ENCODE assay signal across 14 mouse cellular contexts in genomic region chr5:30152007-30152406, GRCm38 (mm10). TPM values are rescaled to one million over a fixed set of nuclear protein-coding genes. Genes with fewer than 3 reads are reported as not detected.
DNase-seq lines count a peak whose midpoint lies in the region; ATAC-seq lines count a peak whose summit lies in the region.
"Had no signal": no experiment of that assay in that cellular context is flagged by ENCODE, and none has a peak within 500 bp of the region (broad histone marks: within the 10 kb centered on the region; RNA-seq: fewer than 3 reads in every experiment).

No protein-coding gene starts in this region.

- no peak for ATAC-seq in heart, embryonic 13.5 days (ENCODE audit: extremely low read depth, insufficient number of reproducible peaks, low FRiP score, low TSS enrichment)

- peak overlapping the region; percentile 30; the same call in 1 of the 2 replicates for H3K4me2 ChIP-seq in heart, embryonic 13.5 days
- H3K4me2 ChIP-seq: embryonic facial prominence, embryonic 13.5 days had no signal

- H3K27me3 ChIP-seq in heart, embryonic 13.5 days (replicated peaks), result no peaks in the 10 kb centered on the region
- H3K27me3 ChIP-seq: CH12.LX; embryonic facial prominence, embryonic 13.5 days had no signal

- no peak overlapping the region for H3K9ac ChIP-seq in heart, embryonic 13.5 days
- H3K9ac ChIP-seq: embryonic facial prominence, embryonic 13.5 days had no signal

- DNase-seq in heart, postnatal 36 days, result no peak
- peak; percentile 63 for DNase-seq in NIH3T3 (ENCODE audit: low read depth)
- peak; percentile 82 for DNase-seq in fat pad, adult 2 months (ENCODE audit: extremely low read depth, low read depth, low spot score)
- DNase-seq in kidney, postnatal 10 days, result peak; percentile 47
- DNase-seq in layer of hippocampus, adult 11-12 months (ENCODE audit: low spot score), result no peak
- no peak for DNase-seq in frontal cortex, postnatal 14 days (ENCODE audit: low spot score in 2 of 2)
- no peak for DNase-seq in left cerebral cortex, postnatal 14 days (ENCODE audit: low spot score in 2 of 2)
- DNase-seq: cerebellum, postnatal 25 days had no signal

- H3K36me3 ChIP-seq in heart, embryonic 13.5 days, result peaks cover 22% of the 10 kb centered on the region

- H3K4me1 ChIP-seq in heart, embryonic 13.5 days, result peaks cover 43% of the 10 kb centered on the region

- 76% methylated on average over 4 of the region's 4 CpGs for WGBS in heart, embryonic 13.5 days

- no peak overlapping the region; the same call in 1 of the 2 replicates for H3K27ac ChIP-seq in heart, embryonic 13.5 days (replicated peaks)
- H3K27ac ChIP-seq: embryonic facial prominence, embryonic 13.5 days had no signal

- no peak overlapping the region for H3K4me3 ChIP-seq in heart, embryonic 13.5 days
- H3K4me3 ChIP-seq: embryonic facial prominence, embryonic 13.5 days had no signal

- intact Hi-C loops in heart, postnatal 36 days (cut with DNase I), result loop anchor here (5.0 kb wide), 1 partner anchor 80 kb away; the partner anchor contains the start of gene Selenoi
- intact Hi-C loops in left cerebral cortex, postnatal 14 days (cut with DNase I), result no loop called here

- H3K9me3 ChIP-seq in heart, embryonic 13.5 days, result no peaks in the 10 kb centered on the region
- H3K9me3 ChIP-seq: embryonic facial prominence, embryonic 13.5 days had no signal

RNA-seq across cellular contexts. Expression of gene Hadha, which starts 3.0 kb away (rescaled TPM):
- 212 and 223 TPM in 2 replicates for polyA plus RNA-seq in heart, embryonic 13.5 days (2015; fragmentation: Nextera tagmentation; extraction: Ambion mirVana)
- 1,000 to 10,000 TPM; 1,332 to 1,358 TPM for total RNA-seq in heart, postnatal 36 days (2021)
- 10 to 100 TPM; 64.1 to 67.8 TPM for total RNA-seq in left cerebral cortex, postnatal 14 days (2021)

RNA-seq across cellular contexts. Expression of gene Hadhb, which starts 3.0 kb away (rescaled TPM):
- 318 and 345 TPM in 2 replicates for polyA plus RNA-seq in heart, embryonic 13.5 days (2015; fragmentation: Nextera tagmentation; extraction: Ambion mirVana)
- total RNA-seq in heart, postnatal 36 days (2021), result 1,000 to 10,000 TPM; 2,118 to 2,205 TPM
- 10 to 100 TPM; 71.3 to 78.6 TPM for total RNA-seq in left cerebral cortex, postnatal 14 days (2021)

RNA-seq across cellular contexts. Expression of gene 3110082J24Rik, which starts 46.1 kb away (rescaled TPM):
- not detected in 2 replicates for polyA plus RNA-seq in heart, embryonic 13.5 days (2015; fragmentation: Nextera tagmentation; extraction: Ambion mirVana)
- total RNA-seq in heart, postnatal 36 days (2021), result not detected
- total RNA-seq in left cerebral cortex, postnatal 14 days (2021), result 1 to 10 TPM; 2.1 to 3.7 TPM
- total RNA-seq: CH12.LX; hematopoietic stem cell, adult 5-6 weeks; megakaryocyte, adult 5-6 weeks had no signal
- polyA plus RNA-seq: embryonic facial prominence, embryonic 13.5 days; limb, embryonic 14.5 days had no signal

RNA-seq across cellular contexts. Expression of gene Garem2, which starts 47.0 kb away (rescaled TPM):
- 0.17 and 0.25 TPM in 2 replicates for polyA plus RNA-seq in heart, embryonic 13.5 days (2015; fragmentation: Nextera tagmentation; extraction: Ambion mirVana)
- under 1 TPM; 0.11 to 0.14 TPM for total RNA-seq in heart, postnatal 36 days (2021)
- 10 to 100 TPM; 11.4 to 12.6 TPM for total RNA-seq in left cerebral cortex, postnatal 14 days (2021)
- total RNA-seq: hematopoietic stem cell, adult 5-6 weeks; megakaryocyte, adult 5-6 weeks had no signal

RNA-seq across cellular contexts. Expression of gene Adgrf3, which starts 53.5 kb away (rescaled TPM):
- polyA plus RNA-seq in heart, embryonic 13.5 days (2015; fragmentation: Nextera tagmentation; extraction: Ambion mirVana), result 0.19 and 0.78 TPM in 2 replicates
- under 1 TPM in 1 of 2 experiments, not detected in 1; 0.08 TPM for total RNA-seq in heart, postnatal 36 days (2021)
- not detected for total RNA-seq in left cerebral cortex, postnatal 14 days (2021)
- total RNA-seq: hematopoietic stem cell, adult 5-6 weeks; megakaryocyte, adult 5-6 weeks had no signal
- polyA plus RNA-seq: embryonic facial prominence, embryonic 13.5 days had no signal

Comparison
In these comparisons a context has a peak if more than half of its experiments do, and no peak if none do; other contexts are left out.
1. DNase-seq: peak in NIH3T3 (single experiment), fat pad, adult 2 months (single experiment) and kidney, postnatal 10 days (single experiment); none in heart, postnatal 36 days (0 of 2), layer of hippocampus, adult 11-12 months (single experiment), frontal cortex, postnatal 14 days (0 of 2) and left cerebral cortex, postnatal 14 days (0 of 2).
2. RNA of gene Hadha, which starts 3.0 kb away (total RNA-seq): 1,332 to 1,358 TPM in heart, postnatal 36 days; 64.1 to 67.8 TPM in left cerebral cortex, postnatal 14 days; every median in the first group is over 10 times any median in the second.
3. RNA of gene Hadhb, which starts 3.0 kb away (total RNA-seq): 2,118 to 2,205 TPM in heart, postnatal 36 days; 71.3 to 78.6 TPM in left cerebral cortex, postnatal 14 days; every median in the first group is over 10 times any median in the second.